Mouse (Mus musculus) liver, embryonic 14.5 days (tissue): ENCODE data around the gene Dlg2. TPM values are rescaled to one million over a fixed set of nuclear protein-coding genes. Genes with fewer than 3 reads are reported as not detected.

Source experiments
- ATAC-seq: fragments of 200-750 bp; cut with Nextera tagmentation; 2 replicates; pipeline ENCODE4 v1.8.0; 2017; ENCODE audit warnings: moderate number of reproducible peaks, mild to moderate bottlenecking, moderate library complexity; ENCODE audit not compliant: insufficient read depth
- DNase-seq, 3 experiments: peaks; one replicate each; pipeline ENCODE4 v3.0.0-alpha.2; 2012 to 2013; ENCODE audit warnings: low read depth in 3 of 3, low spot score in 3 of 3
- H3K27ac ChIP-seq: fragments of 300-500 bp; sonication (generic); 2 replicates; pipeline ENCODE4 v1.5.1; 2014; ENCODE audit warnings: moderate library complexity, mild to moderate bottlenecking, control low read depth, inconsistent platforms
- H3K27me3 ChIP-seq: fragments of 300-500 bp; sonication (generic); 2 replicates; pipeline ENCODE4 v1.6.1; 2014; ENCODE audit warnings: mild to moderate bottlenecking, low read length, moderate library complexity; ENCODE audit not compliant: control insufficient read depth, insufficient read depth
- H3K36me3 ChIP-seq: fragments of 300-500 bp; sonication (generic); replicated peaks from 2 replicates; pipeline ENCODE4 v1.6.1; 2014; ENCODE audit warnings: low read depth; ENCODE audit not compliant: control insufficient read depth, insufficient read depth
- H3K4me1 ChIP-seq, 2 experiments: fragments of 200-500 bp in 1 of 2; fragments of 300-500 bp in 1 of 2; sonication (generic) in 1 of 2; replicated peaks; 2 replicates each; pipeline ENCODE4 v1.6.1; 2012 to 2014; ENCODE audit warnings: antibody characterized with exemption in 1 of 2, inconsistent platforms in 1 of 2, low read length in 1 of 2; ENCODE audit not compliant: control insufficient read depth in 2 of 2, insufficient read depth in 2 of 2
- H3K4me2 ChIP-seq: fragments of 300-500 bp; sonication (generic); 2 replicates; pipeline ENCODE4 v1.6.1; 2014; ENCODE audit warnings: low read depth, mild to moderate bottlenecking, control low read depth, moderate library complexity
- H3K4me3 ChIP-seq, 2 experiments: fragments of 200-500 bp in 1 of 2; fragments of 300-500 bp in 1 of 2; sonication (generic) in 1 of 2; 2 replicates each; pipeline ENCODE4 v1.5.1; 2012 to 2014; ENCODE audit warnings: low read depth in 2 of 2, low read length in 2 of 2, mild to moderate bottlenecking in 2 of 2, control low read depth in 1 of 2, inconsistent platforms in 1 of 2, moderate library complexity in 1 of 2; ENCODE audit not compliant: insufficient read depth in 1 of 2
- H3K9ac ChIP-seq: fragments of 300-500 bp; sonication (generic); replicated peaks from 2 replicates; pipeline ENCODE4 v1.6.1; 2014; ENCODE audit warnings: mild to moderate bottlenecking, control low read depth, moderate library complexity
- H3K9me3 ChIP-seq: fragments of 300-500 bp; sonication (generic); 2 replicates; pipeline ENCODE4 v1.6.1; 2016; ENCODE audit warnings: low read length, mixed read lengths; ENCODE audit not compliant: control insufficient read depth
- CTCF ChIP-seq: IDR thresholded peaks from 2 replicates; pipeline ENCODE4 v1.5.1; 2016; ENCODE audit warnings: antibody characterized with exemption, low read depth, control low read depth
- EP300 ChIP-seq: IDR thresholded peaks from 2 replicates; pipeline ENCODE4 v1.6.1; 2016; ENCODE audit warnings: antibody characterized with exemption, low read depth
- WGBS: fragments of 180-500 bp; shearing (Covaris S2); extraction: QIAGEN DNeasy Blood & Tissue Kit; methylation state at CpG from one replicate; pipeline ENCODE4 v1.1.7; 2014; ENCODE audit not compliant: insufficient replicate concordance; 5-methylcytosine and 5-hydroxymethylcytosine counted together
- polyA plus RNA-seq, 2 experiments: library from polyadenylated mRNA; depleted of rRNA in 1 of 2; stranded (reverse) in 1 of 2; unstranded in 1 of 2; fragments of >200 nt; fragmentation: Nextera tagmentation in 1 of 2; extraction: Ambion mirVana in 1 of 2; gene quantifications; 2 replicates each; pipeline versions ENCODE4 v1.2.1 to v1.2.3; 2012 to 2014

The Dlg2 gene
- polyA plus RNA-seq, 2 experiments, result 0.33 to 0.44 TPM

- H3K27me3 ChIP-seq, result no peaks in the 10 kb centered on the region
- DNase-seq (no peak), ATAC-seq (no peak)
- H3K36me3 ChIP-seq, result no peaks in the 10 kb centered on the region
- WGBS, result 33% methylated on average over 1 of the region's 1 CpGs
- H3K4me1 ChIP-seq, result no peaks in the 10 kb centered on the region
- no peak overlapping the region for H3K4me2 ChIP-seq
- no peak overlapping the region for H3K27ac ChIP-seq
- no peak overlapping the region for H3K9ac ChIP-seq
- no peak for TF ChIP-seq CTCF
- TF ChIP-seq EP300, result no peak
- no peaks in the 10 kb centered on the region for H3K9me3 ChIP-seq
- H3K4me3 ChIP-seq, result no peak overlapping the region
These were observed 1176.6 kb downstream of the Dlg2 start for GRCm38 (mm10) chr7:91653033-91653432.

- Histone ChIP-seq H3K9ac (no peak overlapping the region), H3K36me3 (no peaks in the 10 kb centered on the region), H3K4me2 (no peak overlapping the region), H3K4me3 (no peak overlapping the region), H3K27ac (no peak overlapping the region), H3K4me1 (no peaks in the 10 kb centered on the region), H3K27me3 (no peaks in the 10 kb centered on the region), H3K9me3 (no peaks in the 10 kb centered on the region)
- DNase-seq (no peak), ATAC-seq (no peak)
- TF ChIP-seq CTCF, result no peak
- no peak for TF ChIP-seq EP300
- WGBS, result 52% methylated on average over 2 of the region's 2 CpGs
These were observed 1183.0 kb downstream of the Dlg2 start for GRCm38 (mm10) chr7:91659498-91659897.

GRCm38 (mm10) chr7:91672236-91673017 is 1196.0 kb downstream of the Dlg2 start:
- WGBS, result 66% methylated on average over 13 of the region's 13 CpGs
- H3K36me3 ChIP-seq, result no peaks in the 10 kb centered on the region
- TF ChIP-seq CTCF (no peak), EP300 (no peak)
- DNase-seq, result no peak
- H3K4me3 ChIP-seq, result no peak overlapping the region
- no peak for ATAC-seq
- no peak overlapping the region for H3K27ac ChIP-seq
- no peaks in the 10 kb centered on the region for H3K9me3 ChIP-seq
- no peaks in the 10 kb centered on the region for H3K4me1 ChIP-seq
- no peak overlapping the region for H3K4me2 ChIP-seq
- no peak overlapping the region for H3K9ac ChIP-seq
- no peaks in the 10 kb centered on the region for H3K27me3 ChIP-seq

- H3K9ac ChIP-seq, result no peak overlapping the region
- no peaks in the 10 kb centered on the region for H3K36me3 ChIP-seq
- H3K4me3 ChIP-seq, result no peak overlapping the region
- H3K27ac ChIP-seq, result no peak overlapping the region
- H3K4me1 ChIP-seq, result no peaks in the 10 kb centered on the region
- H3K9me3 ChIP-seq, result no peaks in the 10 kb centered on the region
- no peaks in the 10 kb centered on the region for H3K27me3 ChIP-seq
- H3K4me2 ChIP-seq, result no peak overlapping the region
- TF ChIP-seq EP300 (no peak), CTCF (no peak)
- DNase-seq, result no peak
- ATAC-seq, result no peak
These were observed 1197.9 kb downstream of the Dlg2 start for GRCm38 (mm10) chr7:91674401-91674800.

- DNase-seq (no peak), ATAC-seq (no peak)
- Histone ChIP-seq H3K9ac (no peak overlapping the region), H3K4me1 (no peaks in the 10 kb centered on the region), H3K4me3 (no peak overlapping the region), H3K27ac (no peak overlapping the region), H3K4me2 (no peak overlapping the region), H3K36me3 (no peaks in the 10 kb centered on the region), H3K27me3 (no peaks in the 10 kb centered on the region), H3K9me3 (no peaks in the 10 kb centered on the region)
- WGBS, result 53% methylated on average over 2 of the region's 2 CpGs
- no peak for TF ChIP-seq CTCF
- TF ChIP-seq EP300, result no peak
These were observed 1201.5 kb downstream of the Dlg2 start for GRCm38 (mm10) chr7:91677934-91678333.
